Mouse (Mus musculus) gonadal fat pad, adult 2 months (tissue): ENCODE measurements around the gene Sfrp2. TPM values are rescaled to one million over a fixed set of nuclear protein-coding genes. Genes with fewer than 3 reads are reported as not detected.
A peak's percentile ranks its signal among the peaks of the same experiment; 100 is the strongest.

Experiments used
- DNase-seq: peaks from one replicate; pipeline ENCODE4 v3.0.0-alpha.2; 2012; ENCODE audit warnings: low read depth
- polyA plus RNA-seq: library from polyadenylated mRNA; depleted of rRNA; stranded (reverse); fragments of >200 nt; gene quantifications from 2 replicates; pipeline ENCODE4 v1.2.3, GENCODE M21; 2012

Gene Sfrp2
- polyA plus RNA-seq, 1 experiment: 37.3 TPM

GRCm38 (mm10) chr3:83771160-83771869 is 5.2 kb downstream of the Sfrp2 start:
- DNase-seq: no peak

- DNase-seq: no peak
Measured at GRCm38 (mm10) chr3:83773281-83773680, 7.2 kb downstream of the Sfrp2 start.

- DNase-seq: no peak
Measured at GRCm38 (mm10) chr3:83775403-83775802, 9.3 kb downstream of the Sfrp2 start.

GRCm38 (mm10) chr3:83781460-83782222 is 15.5 kb downstream of the Sfrp2 start:
- DNase-seq: no peak

GRCm38 (mm10) chr3:83783716-83784469 is 17.8 kb downstream of the Sfrp2 start:
- no peak for DNase-seq

- DNase-seq: no peak
Measured at GRCm38 (mm10) chr3:83784726-83785125, 18.6 kb downstream of the Sfrp2 start.

- DNase-seq: no peak
Measured at GRCm38 (mm10) chr3:83787086-83787485, 21.0 kb downstream of the Sfrp2 start.

GRCm38 (mm10) chr3:83787776-83788305 is 21.7 kb downstream of the Sfrp2 start:
- peak; percentile 68 for DNase-seq

- no peak for DNase-seq
Measured at GRCm38 (mm10) chr3:83789651-83790451, 23.7 kb downstream of the Sfrp2 start.

- no peak for DNase-seq
Measured at GRCm38 (mm10) chr3:83791444-83791843, 25.3 kb downstream of the Sfrp2 start.

GRCm38 (mm10) chr3:83797098-83797497 is 31.0 kb downstream of the Sfrp2 start:
- no peak for DNase-seq

- DNase-seq: no peak
Measured at GRCm38 (mm10) chr3:83797828-83798227, 31.7 kb downstream of the Sfrp2 start.

- no peak for DNase-seq
Measured at GRCm38 (mm10) chr3:83799486-83799885, 33.4 kb downstream of the Sfrp2 start.

GRCm38 (mm10) chr3:83801649-83802155 is 35.6 kb downstream of the Sfrp2 start:
- DNase-seq: no peak

- no peak for DNase-seq
Measured at GRCm38 (mm10) chr3:83808483-83808882, 42.4 kb downstream of the Sfrp2 start.

- no peak for DNase-seq
Measured at GRCm38 (mm10) chr3:83811987-83812386, 45.9 kb downstream of the Sfrp2 start.

GRCm38 (mm10) chr3:83812863-83813262 is 46.7 kb downstream of the Sfrp2 start:
- DNase-seq: no peak

- DNase-seq: no peak
Measured at GRCm38 (mm10) chr3:83816372-83816925, 50.3 kb downstream of the Sfrp2 start.

GRCm38 (mm10) chr3:83823774-83824173 is 57.7 kb downstream of the Sfrp2 start:
- DNase-seq: no peak
